Mouse (Mus musculus): Measurements from ENCODE around the gene Pank4.

The Pank4 gene

DNA sequence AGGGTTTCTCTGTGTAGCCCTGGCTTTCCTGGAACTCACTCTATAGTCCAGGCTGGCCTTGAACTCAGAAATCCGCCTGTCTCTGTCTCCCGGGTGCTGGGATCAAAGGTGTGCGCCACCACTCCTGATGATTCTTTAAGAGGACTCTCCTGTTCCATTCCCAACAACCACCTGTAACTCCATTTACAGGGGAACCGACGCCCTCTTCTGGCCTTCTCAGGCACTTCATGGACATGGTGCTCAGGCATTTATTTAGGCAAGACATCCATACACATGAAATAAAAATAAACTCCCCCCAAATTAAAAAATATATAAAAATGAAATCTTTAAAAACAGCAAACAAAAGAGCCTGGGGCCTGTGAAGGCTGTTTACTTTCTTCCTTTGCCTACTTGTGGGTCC, 3.2 kb downstream of the Pank4 start:
- DNase-seq (ENCODE audit: low read depth), result no peak

- no peak for DNase-seq (ENCODE audit: low read depth)
Observed at GRCm38 (mm10) chr4:154972546-154972945, 8.6 kb downstream of the Pank4 start.

DNA sequence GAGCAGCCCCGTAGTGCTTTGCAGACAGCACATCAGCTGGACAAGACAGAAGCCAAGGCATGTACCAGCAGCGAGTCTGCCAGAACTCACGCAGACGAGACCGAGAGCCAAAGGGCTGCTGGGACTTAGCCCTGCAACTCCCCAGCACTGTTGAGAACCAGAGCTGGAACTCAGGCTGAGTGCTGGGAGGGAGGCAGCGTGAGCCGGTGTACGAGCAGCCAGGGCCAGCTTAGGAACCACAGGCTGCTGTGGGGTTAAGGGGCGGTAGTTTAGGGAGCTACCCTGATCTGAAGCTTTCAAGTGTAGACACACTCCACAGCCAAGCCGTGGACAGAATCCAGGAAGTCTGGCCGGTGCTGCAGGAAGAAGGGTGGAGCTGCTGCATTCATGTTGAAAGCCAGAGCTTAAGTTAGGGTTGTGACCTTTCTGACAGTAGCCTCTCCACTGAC, 10.3 kb downstream of the Pank4 start:
- no peak for DNase-seq (ENCODE audit: low read depth)

DNA sequence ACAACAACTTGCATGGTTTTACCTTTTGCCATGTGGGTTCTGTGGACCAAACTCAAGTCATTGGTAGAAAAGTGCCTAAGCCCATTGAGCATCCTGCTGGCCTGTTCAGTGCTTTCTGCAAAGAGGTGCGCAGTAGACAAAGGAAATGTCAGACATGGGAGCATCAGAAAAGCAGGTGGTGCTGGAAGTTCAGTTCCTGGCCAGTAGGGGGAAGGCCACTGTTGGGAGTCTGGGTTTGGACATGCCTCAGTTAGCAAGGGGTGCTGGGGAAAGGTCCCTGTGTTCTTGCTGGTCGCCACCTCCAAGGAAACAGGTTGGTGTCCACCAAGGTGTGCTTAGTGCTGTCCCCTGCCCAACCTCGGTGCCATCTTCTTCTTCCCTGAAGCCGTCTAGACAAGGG, 16.2 kb downstream of the Pank4 start:
- no peak for DNase-seq (ENCODE audit: low read depth)

- no peak for DNase-seq (ENCODE audit: low read depth)
Observed at GRCm38 (mm10) chr4:154981076-154981475, 17.2 kb downstream of the Pank4 start.

DNA sequence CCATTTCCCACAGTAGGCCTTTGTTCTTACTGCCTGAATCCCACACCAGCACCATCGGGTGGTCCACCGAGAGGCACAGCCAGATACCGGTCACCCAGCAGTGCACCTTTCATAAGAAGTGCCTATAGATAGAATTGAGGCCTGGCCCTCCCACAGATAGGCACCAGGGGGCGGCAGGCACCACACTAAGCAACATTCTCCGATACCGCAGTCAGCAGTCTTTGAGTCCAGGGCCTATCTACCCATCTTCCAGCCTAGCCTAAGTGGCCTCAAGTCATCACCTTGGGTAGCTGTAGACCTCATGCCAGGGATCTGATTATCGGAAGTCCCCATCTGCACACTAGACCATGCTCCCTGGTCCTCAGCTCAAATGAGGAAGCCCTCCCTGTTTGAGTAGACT, 17.6 kb downstream of the Pank4 start:
- no peak for DNase-seq (ENCODE audit: low read depth)

DNA sequence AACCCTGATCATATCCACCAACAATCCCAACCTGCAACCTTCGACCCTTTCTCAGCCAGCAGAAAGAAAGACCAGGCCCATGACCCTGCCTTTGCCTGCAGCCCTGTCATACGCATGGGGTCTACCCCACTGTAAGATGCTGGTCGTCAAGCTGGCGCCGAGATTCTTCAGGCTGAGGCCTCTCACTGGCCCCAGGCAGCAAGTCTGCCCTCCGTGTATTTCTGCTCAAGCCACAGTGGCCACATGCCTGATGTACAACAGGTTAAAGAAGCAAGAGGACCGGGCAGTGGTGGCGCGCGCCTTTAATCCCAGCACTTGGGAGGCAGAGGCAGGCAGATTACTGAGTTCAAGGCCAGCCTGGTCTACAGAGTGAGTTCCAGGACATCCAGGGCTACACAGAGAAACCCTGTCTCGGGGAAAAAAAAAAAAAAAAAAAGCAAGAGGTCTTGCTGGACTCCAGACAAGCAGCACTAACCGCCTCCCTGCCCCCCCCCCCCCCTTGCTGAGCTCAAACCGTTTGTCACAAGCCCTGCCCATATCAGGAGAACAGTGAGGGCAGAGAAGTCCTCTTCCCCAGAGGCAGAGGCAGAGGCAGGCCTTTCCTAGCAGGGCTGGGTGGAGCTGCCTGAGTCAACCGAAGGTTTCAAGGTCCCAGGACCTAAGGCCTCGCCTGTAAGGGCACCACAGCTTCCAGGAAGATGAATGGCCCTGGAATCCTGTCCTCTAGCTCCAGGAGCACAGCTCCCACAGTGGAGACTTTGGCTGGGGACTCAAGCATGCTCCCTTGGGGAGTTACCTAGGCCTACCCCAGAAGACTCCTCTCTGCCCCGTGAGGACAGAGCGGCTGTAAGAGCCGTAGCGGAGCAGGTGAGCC, 18.6 kb downstream of the Pank4 start:
- DNase-seq (ENCODE audit: low read depth), result no peak

DNA sequence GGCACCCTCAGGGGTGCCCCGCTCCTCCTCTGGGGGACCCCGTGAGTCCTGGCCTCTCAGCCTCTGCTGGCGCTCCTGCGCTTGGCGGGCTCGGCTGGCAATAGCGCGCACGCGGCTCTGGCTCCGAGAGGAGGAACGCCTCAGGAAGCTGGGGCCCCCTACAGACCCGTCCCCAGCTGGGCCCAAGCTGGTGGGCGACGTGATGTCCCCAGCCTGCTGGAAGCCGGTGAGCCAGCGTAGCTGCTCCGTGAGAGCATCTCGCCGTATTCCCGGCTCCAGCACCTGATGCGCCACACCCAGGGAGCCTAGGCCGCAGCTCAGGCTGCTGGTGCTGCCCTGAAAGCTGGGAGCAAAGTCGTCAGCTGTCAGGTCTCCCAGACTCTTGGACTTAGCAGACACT, 19.8 kb downstream of the Pank4 start:
- DNase-seq (ENCODE audit: low read depth), result no peak

DNA sequence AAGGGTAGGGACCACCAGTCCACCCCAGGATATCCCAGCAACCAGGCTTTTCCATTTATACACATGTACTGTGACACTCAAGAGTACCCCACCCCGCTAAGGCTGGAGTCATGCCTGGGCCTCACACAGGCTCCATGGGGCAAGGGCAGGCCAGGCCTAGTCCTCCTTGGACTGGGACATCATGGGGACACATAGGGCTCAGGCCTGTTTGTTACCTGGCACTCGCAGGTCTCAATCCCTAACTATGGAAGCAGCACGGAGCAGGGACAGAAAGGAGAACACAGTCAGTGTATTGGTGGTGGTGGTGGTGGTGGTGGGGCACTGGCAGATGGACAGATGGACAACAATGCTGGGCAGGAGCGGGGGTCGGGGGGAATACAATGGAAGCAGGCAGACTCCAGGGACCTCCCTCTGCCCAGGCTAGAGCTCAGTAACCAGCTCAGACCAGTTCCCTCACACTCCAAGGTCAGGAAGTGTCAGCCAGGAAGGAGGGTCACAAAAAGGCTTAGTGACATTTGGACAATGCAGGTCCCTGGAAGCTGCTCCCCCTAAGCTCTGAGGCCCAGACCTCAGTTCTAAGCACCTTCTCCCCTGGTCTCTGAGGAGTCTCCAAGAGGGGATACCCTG, 21.3 kb downstream of the Pank4 start:
- no peak for DNase-seq (ENCODE audit: low read depth)

DNA sequence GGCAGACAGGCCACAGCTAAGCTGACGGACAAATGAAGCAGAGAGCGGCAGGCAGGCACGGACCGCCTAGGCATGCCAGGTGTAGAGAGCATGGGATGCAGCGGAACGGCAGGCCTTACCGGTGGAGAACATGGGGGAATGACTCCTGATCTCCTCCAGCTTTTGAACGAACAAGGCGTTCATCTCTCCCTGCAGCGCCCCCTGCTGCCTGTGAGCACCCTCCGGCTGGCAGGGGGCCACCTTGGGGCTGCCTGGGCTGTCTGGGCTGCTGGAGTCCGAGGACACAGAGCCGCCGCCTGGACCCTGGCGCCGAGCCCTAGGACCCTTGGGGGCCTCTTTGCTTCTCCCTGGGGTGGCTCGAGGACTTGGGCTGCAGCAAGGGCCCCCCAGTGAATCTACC, 22.2 kb downstream of the Pank4 start:
- DNase-seq (ENCODE audit: low read depth), result no peak

- DNase-seq (ENCODE audit: low read depth), result no peak
Observed at GRCm38 (mm10) chr4:154986750-154987149, 22.8 kb downstream of the Pank4 start.

- no peak for DNase-seq (ENCODE audit: low read depth)
Observed at GRCm38 (mm10) chr4:154994876-154995275, 31.0 kb downstream of the Pank4 start.

DNA sequence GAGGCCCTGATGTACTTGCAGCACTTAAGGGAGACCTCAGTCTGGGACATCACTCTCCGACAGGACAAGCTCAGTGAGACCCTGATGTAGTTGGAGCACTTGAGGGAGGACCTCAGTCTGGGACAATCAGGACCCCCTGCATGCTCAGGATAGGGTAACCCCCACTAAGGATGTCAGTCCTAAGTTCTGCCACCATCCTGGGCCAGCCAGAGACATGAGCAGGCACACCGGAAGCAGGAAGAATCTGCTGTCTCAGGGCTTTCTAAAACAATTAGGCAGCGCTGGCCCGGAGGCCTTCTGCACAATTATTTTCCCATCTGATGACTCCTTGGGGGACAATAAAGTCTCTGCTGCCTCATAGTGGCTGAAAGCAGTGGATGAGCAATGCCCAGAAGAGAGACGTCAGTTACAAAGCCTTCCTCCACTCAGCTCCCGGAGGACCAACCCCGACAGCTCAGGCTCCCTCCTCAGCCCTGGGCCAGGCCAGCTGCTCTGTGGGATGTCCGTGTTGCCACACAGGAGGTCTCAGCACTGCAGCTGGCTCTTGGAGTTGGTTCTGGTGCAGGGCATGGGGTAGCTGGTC, 32.7 kb downstream of the Pank4 start:
- DNase-seq (ENCODE audit: low read depth), result no peak

DNA sequence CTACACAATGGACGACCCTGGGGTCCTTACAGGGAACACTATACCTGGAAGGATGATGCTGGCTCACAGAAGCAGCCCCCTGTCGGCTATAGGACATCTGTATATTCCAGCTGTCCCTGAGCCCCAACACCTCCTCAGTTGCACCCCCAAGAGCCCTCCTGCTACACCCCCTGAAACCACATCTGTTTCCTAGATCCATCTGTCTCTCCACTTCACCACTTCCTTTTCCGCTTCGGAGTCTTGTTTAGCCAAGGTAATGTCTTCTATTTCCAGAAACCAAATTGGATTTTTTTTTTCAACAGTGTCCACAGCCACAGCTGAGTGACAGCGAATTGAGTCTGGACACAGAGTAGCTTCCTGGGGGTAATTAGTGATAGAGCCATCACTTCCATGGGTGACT, 35.5 kb downstream of the Pank4 start:
- no peak for DNase-seq (ENCODE audit: low read depth)

GRCm38 (mm10) chr4:155005278-155005677, 41.4 kb downstream of the Pank4 start:
- DNase-seq (ENCODE audit: low read depth), result no peak

DNA sequence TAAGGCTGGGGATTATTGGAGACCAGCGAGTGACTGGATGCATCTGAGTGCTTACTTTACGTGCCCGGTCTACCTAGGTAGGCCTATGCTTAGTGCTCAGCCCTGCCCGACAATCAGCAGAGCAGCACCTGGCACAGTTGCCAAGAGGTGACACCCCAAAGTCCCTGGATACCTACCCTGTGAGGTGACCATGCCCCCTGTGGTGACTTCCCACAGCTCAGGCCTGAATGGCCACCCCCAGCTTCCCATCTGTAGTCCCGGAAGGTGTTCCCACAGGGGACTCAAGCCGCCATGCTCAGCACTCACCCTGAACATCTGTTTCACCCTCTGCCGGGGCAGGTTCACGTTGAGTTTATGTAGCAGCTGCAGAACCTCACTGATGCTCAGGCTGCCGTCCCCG, 42.4 kb downstream of the Pank4 start:
- DNase-seq (ENCODE audit: low read depth), result no peak

DNA sequence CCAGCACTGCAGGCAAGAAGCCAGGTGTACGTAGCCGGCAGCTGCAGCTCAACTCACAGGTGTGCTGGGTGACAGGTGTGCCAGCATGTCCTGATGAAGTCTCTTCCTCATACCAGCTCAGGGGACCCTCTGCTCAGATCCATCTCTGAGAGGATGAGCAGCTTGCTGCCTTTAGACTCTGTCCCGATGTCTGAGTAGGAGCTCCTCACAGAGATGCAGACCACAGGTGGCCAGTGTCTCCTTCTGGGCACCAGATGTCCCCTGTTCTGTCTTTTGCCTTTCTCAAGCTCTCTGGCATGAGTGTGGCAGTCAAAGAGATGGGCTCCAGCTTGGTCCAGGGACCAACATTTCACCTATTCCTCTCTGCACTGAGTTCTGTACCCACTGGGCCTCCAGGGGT, 43.7 kb downstream of the Pank4 start:
- no peak for DNase-seq (ENCODE audit: low read depth)

DNA sequence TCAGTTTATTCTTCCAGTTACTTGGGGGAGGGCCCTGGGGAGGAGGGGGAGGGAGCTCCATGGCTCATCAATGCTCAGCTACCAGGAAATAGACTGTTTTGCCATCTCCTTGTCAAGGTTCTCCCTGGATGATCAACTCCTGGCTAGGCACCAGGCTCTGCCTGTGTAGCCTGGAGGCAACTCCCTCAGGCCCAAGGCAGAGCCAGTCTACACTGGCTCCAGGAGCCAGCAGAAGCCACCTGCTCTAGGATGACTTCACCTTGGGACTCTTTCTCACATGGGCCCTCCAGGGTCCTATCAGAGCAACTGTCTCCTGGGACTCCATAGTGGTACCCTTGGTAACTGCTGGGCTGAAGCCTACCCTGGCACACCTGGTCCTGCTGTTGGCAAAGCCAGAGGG, 44.2 kb downstream of the Pank4 start:
- DNase-seq (ENCODE audit: low read depth), result no peak

GRCm38 (mm10) chr4:155009216-155009615, 45.3 kb downstream of the Pank4 start:
- DNase-seq (ENCODE audit: low read depth), result no peak

- DNase-seq (ENCODE audit: low read depth), result no peak
Observed at GRCm38 (mm10) chr4:155010870-155011269, 46.9 kb downstream of the Pank4 start.

DNA sequence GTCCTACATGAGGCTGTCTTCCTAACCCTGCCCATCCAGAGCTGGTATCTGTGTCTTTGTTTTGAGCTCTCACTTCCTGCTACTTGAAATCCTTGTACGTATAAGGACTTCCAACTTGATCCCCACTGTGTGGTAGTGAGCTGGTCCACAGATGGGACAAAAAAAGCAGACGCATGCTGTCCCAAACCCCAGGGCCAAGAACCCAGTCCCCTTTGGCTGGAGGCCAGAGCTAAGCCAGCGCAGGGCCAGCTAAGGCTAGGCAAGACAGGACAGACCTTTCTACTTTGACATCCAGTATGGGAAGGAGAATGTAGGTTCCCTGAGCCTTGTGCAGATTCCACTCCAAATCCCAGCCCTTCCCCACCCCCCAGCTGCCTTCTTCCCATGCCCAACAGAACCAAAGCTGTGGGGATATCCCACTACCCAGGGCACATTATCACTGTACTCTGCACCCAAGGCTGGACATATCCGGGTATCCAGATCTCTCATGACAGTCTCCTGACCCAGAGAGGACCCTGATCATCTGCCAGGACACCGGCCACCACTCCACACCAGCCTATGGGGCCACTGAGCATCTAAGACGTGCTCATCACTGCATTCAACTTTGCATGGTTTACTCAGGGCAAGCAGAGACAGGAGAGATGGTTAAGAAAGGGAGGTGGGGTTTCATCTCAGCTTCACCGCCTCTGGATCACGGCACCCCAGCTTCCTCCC, 47.5 kb downstream of the Pank4 start:
- no peak for DNase-seq (ENCODE audit: low read depth)

- DNase-seq (ENCODE audit: low read depth), result no peak
Observed at GRCm38 (mm10) chr4:155012115-155012514, 48.2 kb downstream of the Pank4 start.

DNA sequence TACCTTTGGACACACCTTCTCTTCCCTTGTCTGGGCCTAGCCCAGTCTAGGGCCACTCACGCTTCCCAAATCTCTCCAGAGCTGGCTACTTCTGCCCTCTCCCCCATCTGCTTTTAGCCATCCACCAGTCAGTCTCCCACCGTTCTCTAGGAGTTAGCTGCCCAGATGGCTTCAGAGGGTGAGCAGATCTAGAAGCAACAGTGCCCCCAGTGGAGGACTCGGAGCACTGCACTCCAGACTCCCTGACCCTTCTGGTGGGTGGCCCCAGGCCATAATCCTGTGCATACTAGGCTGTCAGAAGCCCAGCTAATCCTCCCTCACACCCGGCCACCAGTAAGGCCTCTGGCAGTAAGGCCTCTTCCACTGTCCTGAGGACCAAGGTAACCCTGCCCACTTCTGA, 48.9 kb downstream of the Pank4 start:
- no peak for DNase-seq (ENCODE audit: low read depth)
